Mouse (Mus musculus): ENCODE measurements around the gene Phlpp2. TPM values are rescaled to one million over a fixed set of nuclear protein-coding genes. Genes with fewer than 3 reads are reported as not detected.

Phlpp2 gene
- polyA plus RNA-seq, 1 experiment from 2014 or later = 3.1 TPM

GRCm38 (mm10) chr8:109982386-109983105, 114.2 kb downstream of the Phlpp2 start:
- Histone ChIP-seq H3K4me3 (ENCODE audit: low read depth, low read length) (no peak overlapping the region), H3K27ac (ENCODE audit: low read depth, low read length) (no peak overlapping the region), H3K4me2 (replicated peaks; ENCODE audit: low read depth) (no peak overlapping the region), H3K9me3 (ENCODE audit: control insufficient read depth) (no peaks in the 10 kb centered on the region), H3K27me3 (replicated peaks; ENCODE audit: control insufficient read depth, insufficient read depth, low read length) (no peaks in the 10 kb centered on the region), H3K36me3 (ENCODE audit: control insufficient read depth, insufficient read depth) (no peaks in the 10 kb centered on the region), H3K9ac (ENCODE audit: low read depth, low read length) (no peak overlapping the region), H3K4me1 (replicated peaks; ENCODE audit: control insufficient read depth, insufficient read depth, low read length) (no peaks in the 10 kb centered on the region)
- TF ChIP-seq CTCF (IDR thresholded peaks at IDR 0.05; ENCODE audit: low read depth) = no peak
- WGBS = 77% methylated on average over 15 of the region's 15 CpGs
- ATAC-seq = no peak

DNA sequence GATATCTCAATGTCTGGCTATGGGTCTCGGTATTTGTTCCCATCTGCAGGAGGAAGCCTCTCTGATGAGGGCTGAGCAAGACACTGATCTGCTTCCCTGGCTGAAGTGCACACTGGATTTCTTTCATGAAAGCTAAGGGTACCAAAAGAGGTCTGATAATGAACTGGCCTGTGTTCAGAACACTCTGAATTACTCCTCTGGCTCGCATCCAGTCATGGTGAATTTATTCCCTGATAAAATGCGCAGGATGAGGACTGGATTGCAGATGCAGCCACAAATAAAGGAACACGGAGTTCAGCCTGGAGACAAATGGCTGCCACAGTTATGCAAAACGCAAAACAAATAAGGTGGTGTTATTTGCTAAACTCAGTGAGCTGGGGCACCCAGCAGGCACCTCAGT, 115.6 kb downstream of the Phlpp2 start:
- H3K36me3 ChIP-seq (ENCODE audit: control insufficient read depth, insufficient read depth) = no peaks in the 10 kb centered on the region
- no peaks in the 10 kb centered on the region for H3K9me3 ChIP-seq (ENCODE audit: control insufficient read depth)
- no peak for ATAC-seq
- H3K27me3 ChIP-seq (replicated peaks; ENCODE audit: control insufficient read depth, insufficient read depth, low read length) = no peaks in the 10 kb centered on the region
- H3K9ac ChIP-seq (ENCODE audit: low read depth, low read length) = no peak overlapping the region
- no peak overlapping the region for H3K27ac ChIP-seq (ENCODE audit: low read depth, low read length)
- no peak overlapping the region for H3K4me3 ChIP-seq (ENCODE audit: low read depth, low read length)
- TF ChIP-seq CTCF (IDR thresholded peaks at IDR 0.05; ENCODE audit: low read depth) = no peak
- no peaks in the 10 kb centered on the region for H3K4me1 ChIP-seq (replicated peaks; ENCODE audit: control insufficient read depth, insufficient read depth, low read length)
- H3K4me2 ChIP-seq (replicated peaks; ENCODE audit: low read depth) = no peak overlapping the region
- WGBS = 37% methylated on average over 5 of the region's 5 CpGs

DNA sequence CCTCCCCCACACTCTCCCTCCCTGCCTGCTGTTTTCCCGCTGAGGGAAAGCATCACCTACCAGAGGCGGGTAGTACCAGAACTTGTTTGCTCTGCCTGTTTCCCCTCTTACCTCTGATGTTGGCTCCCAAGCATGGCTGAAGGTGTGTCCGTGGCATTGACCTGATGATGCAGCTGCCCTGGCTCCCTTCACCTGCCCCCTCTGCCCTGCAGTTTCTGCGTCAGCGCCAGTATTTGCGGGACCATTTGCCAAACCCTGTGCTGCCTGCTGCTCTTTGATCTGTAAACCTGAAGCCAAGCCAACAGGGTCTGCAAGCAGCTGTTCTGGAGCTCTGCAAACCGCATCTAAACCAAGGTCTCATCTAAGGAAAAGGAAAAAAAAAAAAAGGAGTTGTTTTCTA, 118.0 kb downstream of the Phlpp2 start:
- H3K4me1 ChIP-seq (replicated peaks; ENCODE audit: control insufficient read depth, insufficient read depth, low read length) = no peaks in the 10 kb centered on the region
- no peak overlapping the region for H3K4me3 ChIP-seq (ENCODE audit: low read depth, low read length)
- no peaks in the 10 kb centered on the region for H3K36me3 ChIP-seq (ENCODE audit: control insufficient read depth, insufficient read depth)
- 61% methylated on average over 7 of the region's 7 CpGs for WGBS
- no peak for ATAC-seq
- no peak overlapping the region for H3K9ac ChIP-seq (ENCODE audit: low read depth, low read length)
- H3K27me3 ChIP-seq (replicated peaks; ENCODE audit: control insufficient read depth, insufficient read depth, low read length) = 0 out of 2 replicates have a peak, but pooled peaks cover 1% of the 10 kb centered on the region
- H3K9me3 ChIP-seq (ENCODE audit: control insufficient read depth) = no peaks in the 10 kb centered on the region
- no peak for TF ChIP-seq CTCF (IDR thresholded peaks at IDR 0.05; ENCODE audit: low read depth)
- no peak overlapping the region for H3K27ac ChIP-seq (ENCODE audit: low read depth, low read length)
- no peak overlapping the region for H3K4me2 ChIP-seq (replicated peaks; ENCODE audit: low read depth)

- ATAC-seq = no peak
- no peak for TF ChIP-seq CTCF (IDR thresholded peaks at IDR 0.05; ENCODE audit: low read depth)
- H3K4me3 ChIP-seq (ENCODE audit: low read depth, low read length) = no peak overlapping the region
These were observed 119.4 kb downstream of the Phlpp2 start for GRCm38 (mm10) chr8:109987776-109988175.

GRCm38 (mm10) chr8:109989151-109989550, 120.8 kb downstream of the Phlpp2 start:
- ATAC-seq = no peak
- Histone ChIP-seq H3K27me3 (replicated peaks; ENCODE audit: control insufficient read depth, insufficient read depth, low read length) (0 out of 2 replicates have a peak, but pooled peaks cover 5% of the 10 kb centered on the region), H3K4me3 (ENCODE audit: low read depth, low read length) (no peak overlapping the region), H3K27ac (ENCODE audit: low read depth, low read length) (no peak overlapping the region), H3K36me3 (ENCODE audit: control insufficient read depth, insufficient read depth) (no peaks in the 10 kb centered on the region), H3K4me1 (replicated peaks; ENCODE audit: control insufficient read depth, insufficient read depth, low read length) (no peaks in the 10 kb centered on the region), H3K9ac (ENCODE audit: low read depth, low read length) (no peak overlapping the region), H3K9me3 (ENCODE audit: control insufficient read depth) (no peaks in the 10 kb centered on the region), H3K4me2 (replicated peaks; ENCODE audit: low read depth) (no peak overlapping the region)
- 89% methylated on average over 8 of the region's 8 CpGs for WGBS
- TF ChIP-seq CTCF (IDR thresholded peaks at IDR 0.05; ENCODE audit: low read depth) = peak; percentile 25; the same call in 1 of the 2 replicates

More at GRCm38 (mm10) chr8:109987776-109988175, 119.4 kb downstream of the Phlpp2 start:
- WGBS = 72% methylated on average over 7 of the region's 7 CpGs
- Histone ChIP-seq H3K4me1 (replicated peaks; ENCODE audit: control insufficient read depth, insufficient read depth, low read length) (no peaks in the 10 kb centered on the region), H3K9ac (ENCODE audit: low read depth, low read length) (no peak overlapping the region), H3K27me3 (replicated peaks; ENCODE audit: control insufficient read depth, insufficient read depth, low read length) (0 out of 2 replicates have a peak, but pooled peaks cover 5% of the 10 kb centered on the region), H3K4me2 (replicated peaks; ENCODE audit: low read depth) (no peak overlapping the region), H3K36me3 (ENCODE audit: control insufficient read depth, insufficient read depth) (no peaks in the 10 kb centered on the region), H3K9me3 (ENCODE audit: control insufficient read depth) (no peaks in the 10 kb centered on the region), H3K27ac (ENCODE audit: low read depth, low read length) (no peak overlapping the region)

- no peaks in the 10 kb centered on the region for H3K36me3 ChIP-seq (ENCODE audit: control insufficient read depth, insufficient read depth)
- no peak for TF ChIP-seq CTCF (IDR thresholded peaks at IDR 0.05; ENCODE audit: low read depth)
- H3K9me3 ChIP-seq (ENCODE audit: control insufficient read depth) = no peaks in the 10 kb centered on the region
- H3K4me1 ChIP-seq (replicated peaks; ENCODE audit: control insufficient read depth, insufficient read depth, low read length) = no peaks in the 10 kb centered on the region
- no peak within 1 kb of the TSS for H3K9ac ChIP-seq (ENCODE audit: low read depth, low read length)
- no peak for ATAC-seq
- no peak within 1 kb of the TSS for H3K27ac ChIP-seq (ENCODE audit: low read depth, low read length)
- WGBS = 76% methylated on average over 8 of the region's 8 CpGs
- no peak within 1 kb of the TSS for H3K4me2 ChIP-seq (replicated peaks; ENCODE audit: low read depth)
- 0 out of 2 replicates have a peak, but pooled peaks cover 5% of the 10 kb centered on the region for H3K27me3 ChIP-seq (replicated peaks; ENCODE audit: control insufficient read depth, insufficient read depth, low read length)
- no peak within 1 kb of the TSS for H3K4me3 ChIP-seq (ENCODE audit: low read depth, low read length)
These were observed 121.9 kb downstream of the Phlpp2 start, which contains the start of gene Tat for GRCm38 (mm10) chr8:109990224-109990623. Gene Tat (plus strand): TSS chr8:109990437.
